Mouse (Mus musculus): ENCODE measurements around the gene Cbln3.

- no peak for TF ChIP-seq CTCF (IDR thresholded peaks at IDR 0.05; ENCODE audit: control insufficient read depth, insufficient read depth, insufficient read length)
- no peak for TF ChIP-seq USF1 (IDR thresholded peaks at IDR 0.05; ENCODE audit: low read depth)
- no peak for TF ChIP-seq MAX (IDR thresholded peaks at IDR 0.05)
- no peak for TF ChIP-seq CEBPB (IDR thresholded peaks at IDR 0.05; ENCODE audit: low read depth)
Measured at GRCm38 (mm10) chr14:55885114-55885790, 1.1 kb upstream of the Cbln3 start.

All from C2C12 (cell line).